Mouse (Mus musculus) bone marrow macrophage, adult 2 months (primary cell): ENCODE measurements around the gene Syt8. TPM values are rescaled to one million over a fixed set of nuclear protein-coding genes. Genes with fewer than 3 reads are reported as not detected.
A peak's percentile ranks its signal among the peaks of the same experiment; 100 is the strongest.

Experiments
- H3K27ac ChIP-seq: 2 replicates; pipeline ENCODE4 v1.5.1; 2012; ENCODE audit warnings: low read depth, low read length; ENCODE audit not compliant: insufficient read depth
- H3K4me1 ChIP-seq: 2 replicates; pipeline ENCODE4 v1.6.1; 2012; ENCODE audit warnings: low read length; ENCODE audit not compliant: control insufficient read depth, insufficient read depth
- H3K4me3 ChIP-seq: 2 replicates; pipeline ENCODE4 v1.5.1; 2012; ENCODE audit warnings: mild to moderate bottlenecking, low read length, moderate library complexity; ENCODE audit not compliant: insufficient read depth
- CTCF ChIP-seq: IDR thresholded peaks from 2 replicates; pipeline ENCODE4 v1.5.1; 2012; ENCODE audit warnings: low read depth, mild to moderate bottlenecking, low read length, moderate library complexity
- POLR2A ChIP-seq: IDR thresholded peaks from 2 replicates; pipeline ENCODE4 v1.6.1; 2012; ENCODE audit warnings: mild to moderate bottlenecking, low read depth, low read length, borderline replicate concordance
- polyA plus RNA-seq: library from polyadenylated mRNA; stranded (reverse); fragments of >200 nt; gene quantifications from 2 replicates; pipeline ENCODE4 v1.2.4, GENCODE M21; 2012; ENCODE audit not compliant: missing spikeins, insufficient read depth, insufficient read length

The Syt8 gene
- 5.6 TPM in 2 replicates for polyA plus RNA-seq

- H3K4me1 ChIP-seq: peaks cover 7% of the 10 kb centered on the region; the same call in 1 of the 2 replicates
- no peak for TF ChIP-seq CTCF
- TF ChIP-seq POLR2A: no peak
- H3K4me3 ChIP-seq: no peak within 1 kb of the TSS
- H3K27ac ChIP-seq: no peak within 1 kb of the TSS
Measured at GRCm38 (mm10) chr7:142434137-142434865, at the start of gene Syt8. TSS of gene Syt8 (plus strand) at chr7:142434850.

- H3K27ac ChIP-seq: peak overlapping the region; percentile 93
- H3K4me3 ChIP-seq: peak overlapping the region; percentile 84
- TF ChIP-seq POLR2A (no peak), CTCF (no peak; the same call in 1 of the 2 replicates)
- peaks cover 38% of the 10 kb centered on the region for H3K4me1 ChIP-seq
Measured at GRCm38 (mm10) chr7:142385742-142386403, 48.8 kb upstream of the Syt8 start.

- peak overlapping the region; percentile 84 for H3K4me3 ChIP-seq
- H3K27ac ChIP-seq: peak overlapping the region; percentile 93
- peaks cover 46% of the 10 kb centered on the region for H3K4me1 ChIP-seq
- TF ChIP-seq CTCF (no peak), POLR2A (no peak)
Measured at GRCm38 (mm10) chr7:142386621-142387201, 47.9 kb upstream of the Syt8 start.

GRCm38 (mm10) chr7:142387419-142388148 lies 47.1 kb upstream of the Syt8 start, which contains the start of gene Ctsd:
TSS of gene Ctsd (minus strand) at chr7:142388038.
- peaks cover 52% of the 10 kb centered on the region for H3K4me1 ChIP-seq
- H3K4me3 ChIP-seq: peak within 1 kb of the TSS; percentile 84
- peak within 1 kb of the TSS; percentile 98 for H3K27ac ChIP-seq
- peak; percentile 82; the same call in 1 of the 2 replicates for TF ChIP-seq POLR2A
- TF ChIP-seq CTCF: no peak

GRCm38 (mm10) chr7:142388198-142388597 lies 46.5 kb upstream of the Syt8 start:
- H3K4me1 ChIP-seq: peaks cover 53% of the 10 kb centered on the region
- no peak for TF ChIP-seq CTCF
- no peak for TF ChIP-seq POLR2A
- H3K4me3 ChIP-seq: peak overlapping the region; percentile 26; the same call in 1 of the 2 replicates
- peak overlapping the region; percentile 98 for H3K27ac ChIP-seq

- Histone ChIP-seq H3K4me3 (no peak overlapping the region), H3K27ac (peak overlapping the region; percentile 98), H3K4me1 (peaks cover 53% of the 10 kb centered on the region)
- TF ChIP-seq POLR2A (no peak), CTCF (no peak)
Measured at GRCm38 (mm10) chr7:142388740-142389139, 45.9 kb upstream of the Syt8 start.

- Histone ChIP-seq H3K4me1 (peaks cover 65% of the 10 kb centered on the region), H3K27ac (peak overlapping the region; percentile 98), H3K4me3 (peak overlapping the region; percentile 38)
- TF ChIP-seq CTCF (no peak), POLR2A (no peak)
Measured at GRCm38 (mm10) chr7:142389961-142390650, 44.5 kb upstream of the Syt8 start.

- peak overlapping the region; percentile 38 for H3K4me3 ChIP-seq
- H3K4me1 ChIP-seq: peaks cover 75% of the 10 kb centered on the region
- no peak for TF ChIP-seq POLR2A
- TF ChIP-seq CTCF: no peak
- H3K27ac ChIP-seq: peak overlapping the region; percentile 98
Measured at GRCm38 (mm10) chr7:142391108-142391507, 43.5 kb upstream of the Syt8 start.

GRCm38 (mm10) chr7:142391609-142392008 lies 43.0 kb upstream of the Syt8 start:
- Histone ChIP-seq H3K27ac (peak overlapping the region; percentile 98), H3K4me3 (peak overlapping the region; percentile 38), H3K4me1 (peaks cover 80% of the 10 kb centered on the region)
- TF ChIP-seq POLR2A: no peak
- TF ChIP-seq CTCF: no peak
